In the genomic region with DNA sequence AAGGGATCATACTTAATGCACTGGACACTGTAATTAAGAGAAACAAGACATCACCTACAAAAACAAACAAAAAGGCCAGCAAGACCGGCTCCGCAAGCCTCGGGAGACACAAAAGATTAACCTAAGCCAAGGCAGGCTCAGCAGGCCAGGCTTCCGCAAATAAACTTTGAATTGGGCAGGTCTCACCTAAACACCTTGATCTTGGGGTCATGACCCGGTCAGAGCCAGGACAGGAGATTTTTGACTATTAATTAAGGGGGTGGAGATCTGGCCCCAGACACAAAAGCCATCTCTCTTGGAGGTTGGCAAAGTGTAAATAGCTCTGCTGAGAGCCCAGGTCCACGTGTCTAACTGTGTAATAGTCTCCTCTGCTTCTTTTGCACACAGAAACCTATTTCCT, we compare ENCODE assay signal across 12 mouse cellular contexts. TPM values are rescaled to one million over a fixed set of nuclear protein-coding genes. Genes with fewer than 3 reads are reported as not detected.
A peak's percentile ranks its signal among the peaks of the same experiment; 100 is the strongest.
DNase-seq lines count a peak whose midpoint lies in the region; ATAC-seq and TF ChIP-seq lines count a peak whose summit lies in the region.
"Had no signal": no experiment of that assay in that cellular context is flagged by ENCODE, and none has a peak within 500 bp of the region (broad histone marks: within the 10 kb centered on the region; RNA-seq: fewer than 3 reads in every experiment).

No protein-coding gene starts in this region.

- no peak overlapping the region for H3K9ac ChIP-seq in heart, embryonic 16.5 days (ENCODE audit: low read length)
- peak overlapping the region; percentile 75 for H3K9ac ChIP-seq in ES-Bruce4 (ENCODE audit: low read depth, poor library complexity, severe bottlenecking)
- no peak overlapping the region for H3K9ac ChIP-seq in kidney, postnatal 0 days (ENCODE audit: low read depth, low read length)
- H3K9ac ChIP-seq: forebrain, postnatal 0 days; liver, embryonic 15.5 days had no signal

- WGBS in heart, embryonic 16.5 days: 42% methylated on average over 6 of the region's 6 CpGs
- WGBS in embryonic facial prominence, embryonic 10.5 days: 13% methylated on average over 6 of the region's 6 CpGs
- 25% methylated on average over 6 of the region's 6 CpGs for WGBS in kidney, postnatal 0 days

- no peak overlapping the region for H3K4me3 ChIP-seq in heart, embryonic 16.5 days (ENCODE audit: low read length)
- no peak overlapping the region for H3K4me3 ChIP-seq in ES-Bruce4 (ENCODE audit: low read depth, low read length)
- 0 out of 2 replicates have a peak overlapping the region, but pooled peaks have one; percentile 1 for H3K4me3 ChIP-seq in embryonic facial prominence, embryonic 10.5 days
- H3K4me3 ChIP-seq in kidney, postnatal 0 days (replicated peaks; ENCODE audit: low read depth, low read length): no peak overlapping the region
- H3K4me3 ChIP-seq: liver, embryonic 15.5 days had no signal

- peak overlapping the region; percentile 25; the same call in 1 of the 2 replicates for H3K27ac ChIP-seq in heart, embryonic 16.5 days (ENCODE audit: low read length)
- H3K27ac ChIP-seq in ES-Bruce4 (ENCODE audit: insufficient read depth, low read length): peak overlapping the region; percentile 100
- 0 out of 2 replicates have a peak overlapping the region, but pooled peaks have one; percentile 10 for H3K27ac ChIP-seq in embryonic facial prominence, embryonic 10.5 days (replicated peaks)
- peak overlapping the region; percentile 50 for H3K27ac ChIP-seq in kidney, postnatal 0 days
- H3K27ac ChIP-seq: liver, embryonic 15.5 days had no signal

- H3K4me1 ChIP-seq in heart, embryonic 16.5 days (ENCODE audit: control insufficient read depth, insufficient read depth, low read length): peaks cover 17% of the 10 kb centered on the region
- H3K4me1 ChIP-seq in ES-Bruce4 (ENCODE audit: control insufficient read depth, insufficient read depth, low read length): peaks cover 7% of the 10 kb centered on the region
- peaks cover 16% of the 10 kb centered on the region for H3K4me1 ChIP-seq in embryonic facial prominence, embryonic 10.5 days
- H3K4me1 ChIP-seq in kidney, postnatal 0 days (replicated peaks; ENCODE audit: insufficient read depth, low read length): peaks cover 19% of the 10 kb centered on the region

- no peak for DNase-seq in heart, postnatal 14 days
- peak; percentile 47 for DNase-seq in embryonic facial prominence, embryonic 10.5 days (ENCODE audit: low spot score)
- no peak for DNase-seq in kidney, postnatal 0 days (ENCODE audit: low spot score)
- DNase-seq in spleen, postnatal 14 days (ENCODE audit: low spot score in 2 of 2): no peak
- DNase-seq in retina, embryonic 14.5 days (ENCODE audit: low spot score): no peak
- DNase-seq in thymus, postnatal 4 days: no peak
- DNase-seq: adrenal gland, postnatal 14 days; B cell, adult 2 months; forebrain, postnatal 0 days had no signal

- intact Hi-C loops in heart, postnatal 14 days (cut with DNase I): no loop called here

- peaks cover 3% of the 10 kb centered on the region; the same call in 1 of the 2 replicates for H3K36me3 ChIP-seq in heart, embryonic 16.5 days (ENCODE audit: control insufficient read depth, insufficient read depth)
- no peaks in the 10 kb centered on the region for H3K36me3 ChIP-seq in ES-Bruce4 (ENCODE audit: control insufficient read depth, insufficient read depth, low read length, poor library complexity, severe bottlenecking)
- peaks cover 28% of the 10 kb centered on the region for H3K36me3 ChIP-seq in embryonic facial prominence, embryonic 10.5 days (replicated peaks)
- no peaks in the 10 kb centered on the region for H3K36me3 ChIP-seq in kidney, postnatal 0 days (ENCODE audit: insufficient read depth, low read length)

- no peak for ATAC-seq in heart, embryonic 16.5 days (replicated peaks; ENCODE audit: extremely low read depth, insufficient read depth, low FRiP score)
- ATAC-seq in kidney, postnatal 0 days (replicated peaks; ENCODE audit: low FRiP score, low read depth): no peak
- ATAC-seq: forebrain, postnatal 0 days had no signal

- H3K27me3 ChIP-seq in heart, embryonic 16.5 days (ENCODE audit: control insufficient read depth, insufficient read depth, low read length): no peaks in the 10 kb centered on the region
- H3K27me3 ChIP-seq in ES-Bruce4 (ENCODE audit: control insufficient read depth, insufficient read depth, low read length, poor library complexity, severe bottlenecking): no peaks in the 10 kb centered on the region
- no peaks in the 10 kb centered on the region for H3K27me3 ChIP-seq in embryonic facial prominence, embryonic 10.5 days (replicated peaks; ENCODE audit: low read depth, poor library complexity, severe bottlenecking)
- H3K27me3 ChIP-seq in kidney, postnatal 0 days (ENCODE audit: insufficient read depth, low read length): no peaks in the 10 kb centered on the region
- H3K27me3 ChIP-seq: liver, embryonic 15.5 days had no signal

- no peak for TF ChIP-seq POLR2A in ES-Bruce4 (IDR thresholded peaks at IDR 0.05; ENCODE audit: insufficient read depth, low read length)

- peak; percentile 99 for TF ChIP-seq EP300 in ES-Bruce4 (IDR thresholded peaks at IDR 0.05; ENCODE audit: insufficient read depth, low read depth, low read length)

- no peak for TF ChIP-seq CTCF in ES-Bruce4 (IDR thresholded peaks at IDR 0.05; ENCODE audit: low read depth, low read length)
- TF ChIP-seq CTCF in kidney, postnatal 0 days (IDR thresholded peaks at IDR 0.05; ENCODE audit: low read depth): no peak

- 0 out of 2 replicates have a peak overlapping the region, but pooled peaks have one; percentile 1 for H3K4me2 ChIP-seq in heart, embryonic 16.5 days (ENCODE audit: low read depth, low read length)
- peak overlapping the region; percentile 28; the same call in 1 of the 2 replicates for H3K4me2 ChIP-seq in kidney, postnatal 0 days (ENCODE audit: low read length)
- H3K4me2 ChIP-seq: liver, embryonic 15.5 days had no signal

- 0 out of 2 replicates have a peak, but pooled peaks cover 2% of the 10 kb centered on the region for H3K9me3 ChIP-seq in heart, embryonic 16.5 days (replicated peaks; ENCODE audit: control insufficient read depth, low read length)
- H3K9me3 ChIP-seq in ES-Bruce4 (replicated peaks; ENCODE audit: control insufficient read depth, insufficient read depth, low read length, poor library complexity, severe bottlenecking): no peaks in the 10 kb centered on the region
- 0 out of 2 replicates have a peak, but pooled peaks cover 3% of the 10 kb centered on the region for H3K9me3 ChIP-seq in embryonic facial prominence, embryonic 10.5 days
- H3K9me3 ChIP-seq in kidney, postnatal 0 days (replicated peaks; ENCODE audit: low read length): no peaks in the 10 kb centered on the region
- H3K9me3 ChIP-seq: liver, embryonic 15.5 days had no signal

RNA-seq across cellular contexts. Expression of a gene that starts 10.9 kb away (rescaled TPM):
- 11.3 and 14.7 TPM in 2 replicates for polyA plus RNA-seq in heart, embryonic 16.5 days (2015; fragmentation: Nextera tagmentation; extraction: Ambion mirVana)
- total RNA-seq in heart, postnatal 14 days (2021): 10 to 100 TPM; 32.3 to 36.3 TPM
- polyA plus RNA-seq in ES-Bruce4 (2011; ENCODE audit: insufficient read depth, insufficient read length, low read depth, missing spikeins): 59.1 and 62.6 TPM in 2 replicates
- 18.5 and 19.0 TPM in 2 replicates for polyA plus RNA-seq in embryonic facial prominence, embryonic 10.5 days (2016; fragmentation: Nextera tagmentation; extraction: Ambion mirVana)
- polyA plus RNA-seq in kidney, postnatal 0 days (2015; fragmentation: Nextera tagmentation; extraction: Ambion mirVana): 12.5 and 13.5 TPM in 2 replicates

Comparison
In these comparisons a context has a peak if more than half of its experiments do, and no peak if none do; other contexts are left out.
1. H3K27ac ChIP-seq: peak in every context shown above with its lines; median percentile 100 in ES-Bruce4; 50 in kidney, postnatal 0 days; 25 in heart, embryonic 16.5 days; 10 in embryonic facial prominence, embryonic 10.5 days.